Mouse (Mus musculus): Measurements from ENCODE around the gene Cflar.
"Not testable (repeated sequence)": the region's sequence is repeated elsewhere in the genome, so short reads cannot be mapped to it uniquely, and the experiment has no call there.

Cflar gene

DNA sequence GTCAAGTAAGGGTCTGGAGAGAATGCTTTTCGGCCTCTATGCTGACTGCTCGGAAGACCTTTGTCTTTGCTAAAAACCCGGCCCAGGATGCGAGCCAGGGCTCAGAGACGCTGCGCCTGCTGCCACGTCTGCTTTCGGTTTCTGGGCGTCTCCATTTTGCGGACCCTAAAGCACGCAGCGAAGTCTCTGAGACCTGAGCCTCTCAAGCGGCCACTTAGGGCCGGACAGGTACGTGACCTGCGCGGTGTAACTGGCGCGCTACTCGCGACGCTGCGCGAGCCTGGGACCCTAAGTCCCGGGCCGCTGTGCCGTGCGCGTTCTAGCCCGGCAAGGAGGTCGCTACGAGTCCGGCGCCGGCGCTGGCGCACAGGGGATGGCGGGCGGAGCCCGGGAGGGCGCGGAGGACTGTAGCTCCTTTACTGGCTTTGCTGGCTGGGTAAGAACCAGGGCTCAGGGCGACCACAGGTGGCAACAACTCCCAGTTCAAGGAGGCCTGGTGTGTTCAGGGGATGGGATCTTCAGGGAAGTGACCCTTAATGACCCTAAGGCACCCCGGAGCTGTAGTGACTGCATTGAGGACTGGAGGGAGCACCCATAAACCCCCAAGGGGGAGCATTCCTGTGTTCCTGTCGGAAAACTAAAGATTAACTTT lies at the start of gene Cflar:
Cflar (plus strand) TSS at position 144 of the 652 bp plus-strand sequence.
- in situ Hi-C loops (cut with MboI; ENCODE audit: low sequenced_read_pairs): no loop called here

- in situ Hi-C loops (cut with MboI; ENCODE audit: low sequenced_read_pairs): not testable (repeated sequence)
These were observed 48.6 kb upstream of the Cflar start for GRCm38 (mm10) chr1:58662671-58663070.

DNA sequence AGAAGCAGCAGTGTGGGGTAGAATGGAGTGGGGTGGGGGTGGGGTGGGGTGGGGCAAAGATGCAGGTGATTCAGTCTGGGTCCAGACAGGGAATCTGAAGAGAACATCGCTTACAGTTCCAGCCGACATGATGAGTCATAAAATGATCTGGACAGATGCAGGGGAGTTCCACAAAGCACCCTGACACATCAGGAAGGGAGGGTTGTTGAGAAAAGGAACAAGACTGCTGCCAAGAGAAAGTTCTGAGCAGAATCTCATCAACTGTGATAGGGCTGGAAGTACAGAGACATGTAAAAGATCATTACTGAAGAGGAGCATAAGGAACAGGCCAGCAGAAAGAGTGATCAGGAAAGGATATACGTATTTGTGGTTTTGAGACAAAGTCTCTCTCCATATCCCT lies 47.9 kb upstream of the Cflar start:
- in situ Hi-C loops (cut with MboI; ENCODE audit: low sequenced_read_pairs): not testable (repeated sequence)

DNA sequence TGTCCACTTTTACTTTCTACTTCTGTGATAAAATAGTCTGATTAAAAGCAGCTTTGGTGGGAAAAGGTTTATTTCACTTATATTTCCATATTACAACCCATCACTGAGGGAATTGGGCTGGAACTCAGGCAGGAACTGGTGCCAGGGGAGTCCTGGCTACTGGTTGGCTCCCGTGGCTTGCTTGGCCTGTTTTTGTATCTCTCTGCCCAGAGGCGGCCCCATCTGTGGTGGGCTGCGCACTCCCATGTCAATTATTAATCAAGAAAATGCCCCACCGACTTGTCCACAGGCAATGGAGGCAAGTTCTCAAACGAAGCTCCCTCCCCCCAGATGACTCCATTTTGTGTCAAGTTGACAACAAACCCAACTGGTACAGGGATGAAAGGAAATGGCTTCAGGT lies 43.1 kb upstream of the Cflar start:
- in situ Hi-C loops (cut with MboI; ENCODE audit: low sequenced_read_pairs): no loop called here

DNA sequence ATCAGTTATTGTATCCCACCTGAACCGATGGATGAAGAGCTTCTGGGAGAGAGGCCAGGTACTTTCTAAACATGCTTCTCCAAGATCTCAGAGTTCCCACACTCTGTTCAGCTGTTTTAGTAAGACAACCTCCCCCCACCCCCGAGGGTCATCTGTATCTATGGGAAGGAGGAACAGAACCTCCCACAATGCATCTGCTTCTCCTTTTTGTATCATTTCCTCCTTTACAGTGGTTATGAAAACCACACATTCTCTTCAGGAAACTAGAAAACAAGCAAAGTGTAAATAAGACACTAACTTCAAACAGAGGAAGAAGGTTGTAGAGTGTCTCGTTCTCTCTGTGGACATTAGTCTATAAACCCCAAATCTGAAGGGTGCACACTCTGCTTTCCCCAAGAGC lies 41.7 kb upstream of the Cflar start:
- in situ Hi-C loops (cut with MboI; ENCODE audit: low sequenced_read_pairs): not testable (repeated sequence)

DNA sequence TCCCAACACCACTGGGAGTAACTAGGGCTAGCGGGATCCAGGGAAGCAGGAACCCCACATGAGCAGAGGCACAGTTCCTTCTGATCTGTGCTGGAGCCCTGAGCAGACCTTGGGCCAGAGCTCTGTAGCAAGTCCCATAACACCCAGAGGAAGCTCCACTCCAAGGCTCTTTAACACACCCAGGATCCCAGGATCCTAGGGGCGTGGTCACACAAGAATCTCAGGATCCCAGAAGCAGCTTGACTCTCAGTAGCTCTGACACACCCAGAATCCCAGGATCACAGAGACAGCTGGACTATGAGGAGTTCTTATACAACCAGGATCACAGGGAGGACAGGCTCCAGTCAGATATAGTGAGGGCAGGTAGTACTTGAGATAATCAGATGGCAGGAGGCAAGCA lies 39.2 kb upstream of the Cflar start:
- in situ Hi-C loops (cut with MboI; ENCODE audit: low sequenced_read_pairs): no loop called here

GRCm38 (mm10) chr1:58675011-58675410 lies 36.3 kb upstream of the Cflar start:
- in situ Hi-C loops (cut with MboI; ENCODE audit: low sequenced_read_pairs): loop anchor here (25.0 kb wide), 1 partner anchor 213 kb away; no protein-coding TSS in a partner anchor

- in situ Hi-C loops (cut with MboI; ENCODE audit: low sequenced_read_pairs): loop anchor here (25.0 kb wide), 1 partner anchor 215 kb away; no protein-coding TSS in a partner anchor
These were observed 33.7 kb upstream of the Cflar start for GRCm38 (mm10) chr1:58677575-58677974.

DNA sequence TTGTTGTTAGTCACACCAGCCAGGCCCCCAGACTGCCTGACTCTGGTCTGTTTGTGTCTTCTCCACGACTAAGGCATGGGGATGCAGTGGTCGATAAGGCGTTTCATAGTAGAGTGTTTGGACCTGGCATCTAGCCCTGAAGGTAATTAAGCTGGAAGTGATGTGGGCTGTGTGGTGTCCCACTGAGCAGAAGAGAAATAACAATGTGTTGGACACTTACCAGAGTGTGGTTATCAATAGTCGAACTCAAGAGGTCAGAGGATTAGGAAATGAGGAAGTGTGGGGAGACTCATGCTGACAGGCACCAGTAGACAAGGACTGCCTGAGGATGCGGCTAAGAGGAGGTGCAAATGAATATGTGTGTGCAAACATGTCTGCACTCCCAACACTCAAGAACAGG lies 32.9 kb upstream of the Cflar start:
- in situ Hi-C loops (cut with MboI; ENCODE audit: low sequenced_read_pairs): loop anchor here (25.0 kb wide), 1 partner anchor 216 kb away; no protein-coding TSS in a partner anchor

- in situ Hi-C loops (cut with MboI; ENCODE audit: low sequenced_read_pairs): loop anchor here (25.0 kb wide), 1 partner anchor 227 kb away; no protein-coding TSS in a partner anchor
These were observed 21.9 kb upstream of the Cflar start for GRCm38 (mm10) chr1:58689426-58689825.

GRCm38 (mm10) chr1:58690006-58690744 lies 21.1 kb upstream of the Cflar start:
- in situ Hi-C loops (cut with MboI; ENCODE audit: low sequenced_read_pairs): loop anchor here (25.0 kb wide), 1 partner anchor 228 kb away; no protein-coding TSS in a partner anchor

DNA sequence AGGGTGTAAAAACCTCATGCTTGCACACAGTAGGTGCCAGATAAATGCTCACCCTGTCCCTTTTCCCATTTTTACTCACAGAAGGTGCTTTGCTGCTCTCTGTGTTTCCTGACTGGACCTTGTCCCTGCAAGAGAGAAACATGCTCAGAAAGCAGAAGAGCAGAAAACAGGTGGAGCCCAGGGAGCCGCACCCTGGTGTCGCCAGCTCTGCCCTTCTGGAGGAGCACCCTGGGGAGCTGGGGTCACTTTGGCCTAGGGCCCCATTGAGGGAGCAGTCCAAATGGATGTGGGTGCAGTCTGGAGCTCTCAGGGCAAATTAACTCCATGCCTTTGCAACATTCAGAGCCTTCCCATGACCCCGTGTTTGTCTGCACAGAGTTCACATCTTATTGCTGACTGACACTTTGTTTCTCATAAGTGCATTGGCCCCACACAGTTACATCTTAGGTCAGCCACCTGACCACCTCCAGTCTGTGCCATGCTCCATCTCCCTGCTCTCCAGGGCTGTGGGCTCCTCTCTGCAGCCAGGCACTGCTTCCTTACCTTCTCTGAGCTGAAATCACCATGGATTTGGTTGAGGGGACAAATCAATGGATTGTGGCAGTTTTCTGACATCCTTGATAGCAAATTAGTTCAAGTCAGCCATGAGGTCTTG lies 20.3 kb upstream of the Cflar start:
- in situ Hi-C loops (cut with MboI; ENCODE audit: low sequenced_read_pairs): loop anchor here (25.0 kb wide), 1 partner anchor 229 kb away; no protein-coding TSS in a partner anchor

DNA sequence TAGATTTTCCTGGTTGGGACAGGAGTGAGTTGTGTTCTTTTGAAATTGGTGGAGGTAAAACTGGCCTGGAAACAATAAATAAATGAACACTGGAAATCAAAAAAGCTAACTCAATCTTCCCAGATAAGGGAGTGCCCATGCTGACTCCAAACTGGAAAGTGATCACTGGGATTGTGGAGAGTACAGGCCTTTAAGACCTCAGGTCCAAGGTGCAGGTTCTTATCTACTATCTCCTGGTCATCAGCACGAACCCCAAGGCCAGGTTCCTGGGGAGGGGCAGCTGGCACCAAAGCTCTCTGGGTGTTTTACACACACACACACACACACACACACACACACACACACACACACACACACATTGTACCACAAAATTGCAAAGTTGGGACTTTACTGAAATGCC lies 19.6 kb upstream of the Cflar start:
- in situ Hi-C loops (cut with MboI; ENCODE audit: low sequenced_read_pairs): loop anchor here (25.0 kb wide), 1 partner anchor 229 kb away; no protein-coding TSS in a partner anchor

DNA sequence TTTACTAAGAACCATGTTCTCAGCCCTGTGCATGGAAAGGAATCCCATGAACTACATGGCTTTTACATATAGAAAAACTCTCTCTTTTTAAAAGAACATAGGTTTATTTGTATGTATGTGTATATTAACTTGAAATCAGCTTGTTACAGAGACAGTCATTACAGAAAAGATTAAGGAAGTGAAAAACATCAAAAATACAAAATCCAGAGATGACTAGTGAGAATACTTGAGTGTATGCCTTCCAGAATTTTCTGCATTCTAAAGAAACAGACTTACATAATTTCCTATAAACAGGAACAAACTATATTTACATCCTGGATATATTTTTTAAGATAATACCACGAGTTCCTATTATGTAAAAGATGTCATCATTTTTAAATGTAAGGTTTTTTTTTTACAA lies 17.6 kb upstream of the Cflar start:
- in situ Hi-C loops (cut with MboI; ENCODE audit: low sequenced_read_pairs): loop anchor here (25.0 kb wide), 1 partner anchor 231 kb away; no protein-coding TSS in a partner anchor

- in situ Hi-C loops (cut with MboI; ENCODE audit: low sequenced_read_pairs): loop anchor here (25.0 kb wide), 1 partner anchor 234 kb away; no protein-coding TSS in a partner anchor
These were observed 15.5 kb upstream of the Cflar start, which contains the start of gene Als2cr12 for GRCm38 (mm10) chr1:58695810-58696209. TSS of gene Als2cr12 (minus strand) at chr1:58695989.

DNA sequence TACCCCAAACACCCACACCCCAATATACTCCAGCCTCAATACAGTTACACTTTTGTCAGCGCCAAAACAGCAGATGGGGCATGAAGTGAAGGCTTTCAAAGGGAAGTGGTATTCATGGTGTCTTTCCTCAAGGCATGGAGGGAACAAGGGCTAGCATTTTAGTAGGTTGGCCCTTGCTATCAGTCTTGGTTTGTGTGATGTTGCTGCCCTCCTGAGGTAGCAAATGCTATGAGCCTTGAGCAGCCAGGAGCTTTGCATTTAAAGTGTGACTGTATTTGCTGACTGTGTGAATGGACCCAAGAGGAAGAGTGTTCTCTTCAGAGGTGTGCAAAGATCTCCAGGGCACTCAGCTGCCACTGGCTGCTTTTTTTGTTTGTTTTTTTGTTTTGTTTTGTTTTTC lies 13.7 kb upstream of the Cflar start:
- in situ Hi-C loops (cut with MboI; ENCODE audit: low sequenced_read_pairs): loop anchor here (25.0 kb wide), 1 partner anchor 235 kb away; no protein-coding TSS in a partner anchor

GRCm38 (mm10) chr1:58698781-58699180 lies 12.5 kb upstream of the Cflar start:
- in situ Hi-C loops (cut with MboI; ENCODE audit: low sequenced_read_pairs): loop anchor here (25.0 kb wide), 1 partner anchor 236 kb away; no protein-coding TSS in a partner anchor

DNA sequence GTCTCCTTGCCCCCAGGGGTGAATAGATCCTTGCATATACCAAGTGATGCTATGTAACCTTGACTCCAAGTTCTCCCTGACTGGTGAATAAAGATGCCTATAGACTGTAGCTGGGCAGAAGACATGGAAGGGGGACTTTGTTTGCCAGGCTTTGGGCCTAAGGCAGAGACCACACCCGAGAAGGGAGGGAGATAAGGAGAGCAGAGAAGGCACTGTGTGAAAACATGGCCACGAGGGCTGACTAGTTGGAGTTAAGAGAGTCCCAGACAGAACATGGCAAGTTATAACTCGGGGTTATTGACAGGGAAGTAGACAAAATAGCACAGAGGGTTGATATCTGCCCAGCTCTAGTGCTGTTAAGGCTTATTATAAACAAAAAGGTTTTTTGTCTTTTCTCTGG lies 11.3 kb upstream of the Cflar start:
- in situ Hi-C loops (cut with MboI; ENCODE audit: low sequenced_read_pairs): loop anchor here (25.0 kb wide), 1 partner anchor 238 kb away; no protein-coding TSS in a partner anchor

GRCm38 (mm10) chr1:58700580-58701162 lies 10.6 kb upstream of the Cflar start:
- in situ Hi-C loops (cut with MboI; ENCODE audit: low sequenced_read_pairs): not testable (repeated sequence)

DNA sequence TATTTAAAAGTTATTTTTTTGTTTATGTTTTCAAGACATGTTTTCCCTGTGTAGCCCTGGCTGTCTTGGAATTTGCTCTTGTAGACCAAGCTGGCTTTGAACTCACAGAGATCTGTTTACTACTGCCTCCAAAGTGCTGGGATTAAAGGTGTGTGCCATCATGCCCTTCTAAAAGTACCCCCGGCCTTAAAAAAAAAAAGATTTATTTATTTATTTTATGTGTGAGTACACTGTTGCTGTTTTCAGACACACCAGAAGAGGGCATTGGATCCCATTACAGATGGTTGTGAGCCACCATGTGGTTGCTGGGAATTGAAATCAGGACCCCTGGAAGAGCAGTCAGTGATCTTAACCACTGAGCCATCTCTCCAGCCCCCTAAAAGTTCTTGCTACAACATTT lies 1.3 kb upstream of the Cflar start:
- in situ Hi-C loops (cut with MboI; ENCODE audit: low sequenced_read_pairs): not testable (repeated sequence)

Data from CH12F3 (cell line).